Mouse (Mus musculus): ENCODE results near the gene Mkks. TPM values are rescaled to one million over a fixed set of nuclear protein-coding genes. Genes with fewer than 3 reads are reported as not detected.

Gene Mkks
- polyA plus RNA-seq, 1 experiment: 21.5 TPM

GRCm38 (mm10) chr2:136854543-136855388 lies 36.4 kb downstream of the Mkks start:
- no peaks in the 10 kb centered on the region for H3K36me3 ChIP-seq (ENCODE audit: control insufficient read depth, insufficient read depth, low read length, poor library complexity, severe bottlenecking)
- no peaks in the 10 kb centered on the region for H3K4me1 ChIP-seq (ENCODE audit: control insufficient read depth, insufficient read depth, low read length)
- no peak overlapping the region for H3K4me3 ChIP-seq (ENCODE audit: low read depth, low read length)
- H3K9ac ChIP-seq (ENCODE audit: low read depth, poor library complexity, severe bottlenecking): no peak overlapping the region
- H3K9me3 ChIP-seq (replicated peaks; ENCODE audit: control insufficient read depth, insufficient read depth, low read length, poor library complexity, severe bottlenecking): no peaks in the 10 kb centered on the region
- no peak for TF ChIP-seq POLR2A (IDR thresholded peaks at IDR 0.05; ENCODE audit: insufficient read depth, low read length)
- TF ChIP-seq EP300 (IDR thresholded peaks at IDR 0.05; ENCODE audit: insufficient read depth, low read depth, low read length): no peak
- no peak for TF ChIP-seq CTCF (IDR thresholded peaks at IDR 0.05; ENCODE audit: low read depth, low read length)
- H3K27me3 ChIP-seq (ENCODE audit: control insufficient read depth, insufficient read depth, low read length, poor library complexity, severe bottlenecking): no peaks in the 10 kb centered on the region; the same call in 1 of the 2 replicates
- H3K27ac ChIP-seq (ENCODE audit: insufficient read depth, low read length): no peak overlapping the region

GRCm38 (mm10) chr2:136850366-136850765 lies 40.8 kb downstream of the Mkks start:
- H3K4me3 ChIP-seq (ENCODE audit: low read depth, low read length): no peak overlapping the region
- H3K36me3 ChIP-seq (ENCODE audit: control insufficient read depth, insufficient read depth, low read length, poor library complexity, severe bottlenecking): no peaks in the 10 kb centered on the region
- H3K27me3 ChIP-seq (ENCODE audit: control insufficient read depth, insufficient read depth, low read length, poor library complexity, severe bottlenecking): no peaks in the 10 kb centered on the region
- no peaks in the 10 kb centered on the region for H3K9me3 ChIP-seq (replicated peaks; ENCODE audit: control insufficient read depth, insufficient read depth, low read length, poor library complexity, severe bottlenecking)
- H3K27ac ChIP-seq (ENCODE audit: insufficient read depth, low read length): no peak overlapping the region
- H3K9ac ChIP-seq (ENCODE audit: low read depth, poor library complexity, severe bottlenecking): no peak overlapping the region
- no peak for TF ChIP-seq CTCF (IDR thresholded peaks at IDR 0.05; ENCODE audit: low read depth, low read length)
- no peak for TF ChIP-seq EP300 (IDR thresholded peaks at IDR 0.05; ENCODE audit: insufficient read depth, low read depth, low read length)
- no peak for TF ChIP-seq POLR2A (IDR thresholded peaks at IDR 0.05; ENCODE audit: insufficient read depth, low read length)
- H3K4me1 ChIP-seq (ENCODE audit: control insufficient read depth, insufficient read depth, low read length): no peaks in the 10 kb centered on the region

GRCm38 (mm10) chr2:136837994-136838393 lies 53.2 kb downstream of the Mkks start:
- H3K4me1 ChIP-seq (ENCODE audit: control insufficient read depth, insufficient read depth, low read length): no peaks in the 10 kb centered on the region
- H3K4me3 ChIP-seq (ENCODE audit: low read depth, low read length): no peak overlapping the region
- no peak overlapping the region for H3K27ac ChIP-seq (ENCODE audit: insufficient read depth, low read length)
- no peaks in the 10 kb centered on the region for H3K36me3 ChIP-seq (ENCODE audit: control insufficient read depth, insufficient read depth, low read length, poor library complexity, severe bottlenecking)
- no peak overlapping the region for H3K9ac ChIP-seq (ENCODE audit: low read depth, poor library complexity, severe bottlenecking)
- H3K9me3 ChIP-seq (replicated peaks; ENCODE audit: control insufficient read depth, insufficient read depth, low read length, poor library complexity, severe bottlenecking): no peaks in the 10 kb centered on the region
- H3K27me3 ChIP-seq (ENCODE audit: control insufficient read depth, insufficient read depth, low read length, poor library complexity, severe bottlenecking): no peaks in the 10 kb centered on the region
- TF ChIP-seq CTCF (IDR thresholded peaks at IDR 0.05; ENCODE audit: low read depth, low read length): no peak
- TF ChIP-seq POLR2A (IDR thresholded peaks at IDR 0.05; ENCODE audit: insufficient read depth, low read length): no peak

- TF ChIP-seq EP300 (IDR thresholded peaks at IDR 0.05; ENCODE audit: insufficient read depth, low read depth, low read length) (no peak), CTCF (IDR thresholded peaks at IDR 0.05; ENCODE audit: low read depth, low read length) (no peak), POLR2A (IDR thresholded peaks at IDR 0.05; ENCODE audit: insufficient read depth, low read length) (no peak)
- H3K9ac ChIP-seq (ENCODE audit: low read depth, poor library complexity, severe bottlenecking): no peak overlapping the region
- no peak overlapping the region for H3K27ac ChIP-seq (ENCODE audit: insufficient read depth, low read length)
- H3K36me3 ChIP-seq (ENCODE audit: control insufficient read depth, insufficient read depth, low read length, poor library complexity, severe bottlenecking): no peaks in the 10 kb centered on the region
- H3K9me3 ChIP-seq (replicated peaks; ENCODE audit: control insufficient read depth, insufficient read depth, low read length, poor library complexity, severe bottlenecking): no peaks in the 10 kb centered on the region
- no peaks in the 10 kb centered on the region for H3K27me3 ChIP-seq (ENCODE audit: control insufficient read depth, insufficient read depth, low read length, poor library complexity, severe bottlenecking)
- H3K4me1 ChIP-seq (ENCODE audit: control insufficient read depth, insufficient read depth, low read length): no peaks in the 10 kb centered on the region
- no peak overlapping the region for H3K4me3 ChIP-seq (ENCODE audit: low read depth, low read length)
These were observed 55.3 kb downstream of the Mkks start for GRCm38 (mm10) chr2:136835882-136836281.

GRCm38 (mm10) chr2:136834715-136835075 lies 56.5 kb downstream of the Mkks start:
- Histone ChIP-seq H3K36me3 (ENCODE audit: control insufficient read depth, insufficient read depth, low read length, poor library complexity, severe bottlenecking) (no peaks in the 10 kb centered on the region), H3K27ac (ENCODE audit: insufficient read depth, low read length) (no peak overlapping the region), H3K4me3 (ENCODE audit: low read depth, low read length) (no peak overlapping the region), H3K4me1 (ENCODE audit: control insufficient read depth, insufficient read depth, low read length) (no peaks in the 10 kb centered on the region), H3K27me3 (ENCODE audit: control insufficient read depth, insufficient read depth, low read length, poor library complexity, severe bottlenecking) (no peaks in the 10 kb centered on the region), H3K9ac (ENCODE audit: low read depth, poor library complexity, severe bottlenecking) (no peak overlapping the region), H3K9me3 (replicated peaks; ENCODE audit: control insufficient read depth, insufficient read depth, low read length, poor library complexity, severe bottlenecking) (no peaks in the 10 kb centered on the region)
- TF ChIP-seq CTCF (IDR thresholded peaks at IDR 0.05; ENCODE audit: low read depth, low read length): no peak
- TF ChIP-seq POLR2A (IDR thresholded peaks at IDR 0.05; ENCODE audit: insufficient read depth, low read length): no peak
- TF ChIP-seq EP300 (IDR thresholded peaks at IDR 0.05; ENCODE audit: insufficient read depth, low read depth, low read length): no peak

GRCm38 (mm10) chr2:136833976-136834714 lies 57.0 kb downstream of the Mkks start:
- no peak overlapping the region for H3K4me3 ChIP-seq (ENCODE audit: low read depth, low read length)

More at GRCm38 (mm10) chr2:136833976-136834714, 57.0 kb downstream of the Mkks start:
- Histone ChIP-seq H3K9ac (ENCODE audit: low read depth, poor library complexity, severe bottlenecking) (no peak overlapping the region), H3K9me3 (replicated peaks; ENCODE audit: control insufficient read depth, insufficient read depth, low read length, poor library complexity, severe bottlenecking) (no peaks in the 10 kb centered on the region), H3K27ac (ENCODE audit: insufficient read depth, low read length) (no peak overlapping the region), H3K4me1 (ENCODE audit: control insufficient read depth, insufficient read depth, low read length) (no peaks in the 10 kb centered on the region), H3K36me3 (ENCODE audit: control insufficient read depth, insufficient read depth, low read length, poor library complexity, severe bottlenecking) (no peaks in the 10 kb centered on the region), H3K27me3 (ENCODE audit: control insufficient read depth, insufficient read depth, low read length, poor library complexity, severe bottlenecking) (no peaks in the 10 kb centered on the region)
- TF ChIP-seq EP300 (IDR thresholded peaks at IDR 0.05; ENCODE audit: insufficient read depth, low read depth, low read length) (no peak), POLR2A (IDR thresholded peaks at IDR 0.05; ENCODE audit: insufficient read depth, low read length) (no peak), CTCF (IDR thresholded peaks at IDR 0.05; ENCODE audit: low read depth, low read length) (no peak)
